Mouse (Mus musculus) ovary, adult 18-20 months (tissue): ENCODE results near the gene Acvrl1.
"Not testable (repeated sequence)": the region's sequence is repeated elsewhere in the genome, so short reads cannot be mapped to it uniquely, and the experiment has no call there.

Experiments
- DNase-seq: peaks from one replicate; pipeline ENCODE4 v3.0.0; 2022; ENCODE audit warnings: low spot score, mixed read lengths

Gene Acvrl1

DNA sequence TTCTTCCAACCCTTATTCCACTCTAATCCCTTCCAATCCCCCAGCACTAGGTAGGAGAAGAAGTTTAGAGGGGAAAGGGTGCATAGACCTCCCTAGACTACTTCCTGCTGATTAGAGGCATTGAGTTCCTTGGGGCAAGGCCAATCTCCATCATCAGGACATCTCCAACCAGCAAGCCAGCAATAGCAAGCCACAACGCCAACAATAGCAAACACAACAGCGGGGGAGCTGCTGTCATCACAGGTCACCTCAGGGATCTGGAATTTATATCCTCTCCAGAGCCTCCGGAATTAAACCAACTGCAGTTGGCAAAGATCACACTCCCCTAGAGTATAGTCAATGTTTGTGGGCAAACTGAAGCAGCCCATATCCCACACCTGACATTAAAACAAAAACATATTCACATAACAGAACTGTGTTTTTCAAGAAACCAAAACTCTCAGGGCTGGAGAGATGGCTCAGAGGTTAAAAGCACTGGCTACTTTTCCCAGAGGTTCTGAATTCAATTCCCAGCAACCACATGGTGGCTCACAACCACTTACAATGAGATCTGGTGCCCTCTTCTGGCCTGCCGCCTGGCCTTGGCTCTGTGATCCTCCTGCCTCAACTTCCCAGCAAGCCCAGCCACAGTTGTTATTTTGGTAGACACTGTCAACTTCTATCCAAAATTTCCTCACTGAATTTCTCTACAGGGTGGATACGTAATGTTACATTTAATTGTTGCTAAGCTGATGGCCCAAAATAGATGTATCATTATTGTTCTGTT is 20.2 kb upstream of the Acvrl1 start:
- DNase-seq: no peak

- peak; percentile 57 for DNase-seq
Measured at GRCm38 (mm10) chr15:101113176-101113575, 15.1 kb upstream of the Acvrl1 start.

DNA sequence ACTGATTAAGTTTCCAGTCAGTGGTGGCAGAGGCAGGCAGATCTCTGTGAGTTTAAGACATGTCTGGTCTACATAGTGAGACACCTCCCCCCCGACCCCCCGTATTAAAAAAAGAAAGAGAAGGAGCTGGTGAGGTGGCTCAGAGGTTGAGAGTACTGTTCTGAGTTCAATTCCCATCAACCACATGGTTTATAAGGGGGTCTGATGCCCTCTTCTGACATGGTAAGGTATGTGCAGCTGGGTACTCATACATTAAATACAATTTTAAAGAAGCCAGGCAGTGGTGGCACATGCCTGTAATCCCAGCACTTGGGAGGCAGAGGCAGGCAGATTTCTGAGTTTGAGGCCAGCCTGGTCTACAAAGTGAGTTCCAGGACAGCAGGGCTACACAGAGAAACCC is 14.5 kb upstream of the Acvrl1 start:
- not testable (repeated sequence) for DNase-seq

DNA sequence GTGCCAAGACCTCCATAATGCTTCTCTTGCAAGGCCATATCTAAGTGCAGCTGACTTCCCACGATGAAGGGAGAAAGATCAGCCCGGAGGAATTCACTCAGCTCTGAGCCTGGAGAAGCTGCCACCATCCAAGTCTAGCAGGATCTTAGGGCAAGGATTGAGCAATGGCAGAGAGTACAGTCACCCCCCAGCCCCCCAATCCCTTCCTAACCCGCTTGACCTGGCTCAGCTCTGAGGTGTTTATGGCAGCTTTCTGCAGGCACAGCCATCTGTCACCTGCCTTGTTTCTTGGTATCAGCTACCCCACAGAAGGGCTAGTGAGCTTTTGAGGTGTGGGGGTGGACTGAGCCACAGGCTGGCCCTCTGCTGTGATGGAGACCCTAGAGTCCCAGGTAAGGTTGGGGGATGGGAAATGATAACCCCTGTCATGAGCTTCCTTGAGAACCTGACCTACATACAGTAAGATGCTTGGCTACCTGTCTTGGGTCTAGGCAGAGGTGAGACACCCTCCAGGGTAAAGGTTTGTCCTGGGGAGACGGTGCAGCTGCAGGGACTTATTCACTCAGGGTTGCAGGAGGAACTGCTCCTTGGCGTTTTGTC is 12.7 kb upstream of the Acvrl1 start, which contains the start of gene Ankrd33:
TSS of gene Ankrd33 (plus strand) at position 245 of the 600 bp plus-strand sequence.
- no peak for DNase-seq

DNA sequence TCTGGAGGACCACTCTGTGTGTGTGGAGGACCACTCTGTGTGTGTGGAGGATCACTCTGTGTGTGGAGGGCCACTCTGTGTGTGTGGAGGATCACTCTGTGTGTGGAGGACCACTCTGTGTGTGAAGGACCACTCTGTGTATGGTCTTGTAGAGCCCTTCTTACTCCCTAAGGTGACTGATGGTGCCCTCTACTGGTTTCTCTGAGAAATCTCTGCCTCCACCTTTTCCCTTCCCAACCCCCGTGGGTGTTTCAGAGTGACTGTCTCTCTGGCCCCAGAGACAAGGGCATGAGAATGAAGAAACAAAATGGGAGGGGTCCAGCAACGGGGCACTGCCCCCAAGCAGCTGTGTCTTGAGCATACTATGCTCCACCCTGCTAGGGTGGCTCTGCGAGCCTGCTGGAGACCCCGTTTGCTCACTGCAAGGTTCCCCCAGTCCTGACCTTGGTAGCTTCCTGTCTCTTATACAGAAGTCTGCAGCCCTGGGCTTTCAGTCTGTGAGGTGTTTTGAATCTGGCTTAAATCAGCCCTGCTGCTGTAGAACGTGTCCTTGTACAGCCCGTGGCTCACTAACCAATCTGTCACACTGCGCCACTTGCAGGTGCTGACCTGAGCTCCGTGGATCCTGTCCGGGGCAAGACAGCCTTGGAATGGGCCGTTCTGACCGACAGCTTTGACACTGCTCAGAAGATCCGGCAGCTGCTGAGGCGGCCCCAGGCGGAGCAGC is 9.8 kb upstream of the Acvrl1 start:
- no peak for DNase-seq

GRCm38 (mm10) chr15:101121411-101122289 is 6.7 kb upstream of the Acvrl1 start:
- DNase-seq: no peak

DNA sequence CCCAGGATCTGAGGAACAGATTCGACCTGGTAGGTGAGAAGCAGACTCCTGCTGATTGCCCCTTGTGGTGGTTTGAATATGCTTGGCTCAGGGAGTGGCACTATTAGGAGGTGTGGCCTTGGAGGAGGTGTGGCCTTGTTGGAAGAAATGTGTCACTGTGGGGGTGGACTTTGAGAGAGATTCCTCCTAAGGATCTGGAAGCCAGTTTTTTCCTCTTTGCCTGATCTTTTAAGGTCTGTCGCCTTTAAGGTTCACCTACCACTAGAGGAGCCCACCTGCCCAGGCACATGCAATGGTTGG is 6.1 kb upstream of the Acvrl1 start:
- no peak for DNase-seq

DNA sequence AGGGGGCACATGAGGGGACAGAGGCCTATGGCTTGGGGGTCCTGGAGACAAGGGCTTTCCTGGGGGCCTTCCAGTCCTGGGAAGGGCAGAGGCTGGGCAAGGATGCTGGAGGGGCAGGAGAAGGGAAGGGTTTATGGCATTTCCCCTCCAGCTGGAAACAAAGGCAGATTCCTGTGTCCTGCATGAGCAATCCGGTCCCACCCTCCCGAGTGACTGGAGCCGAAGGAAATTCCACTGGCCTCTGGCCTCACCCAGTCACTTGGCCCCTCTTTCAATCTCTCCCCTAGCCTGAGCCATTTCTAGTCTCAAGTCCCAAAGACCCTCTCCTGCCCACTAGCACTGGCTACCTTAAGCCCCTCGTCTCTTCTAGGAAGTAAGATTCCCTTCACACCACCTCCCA is 5.1 kb upstream of the Acvrl1 start:
- DNase-seq: no peak

GRCm38 (mm10) chr15:101125561-101125960 is 2.8 kb upstream of the Acvrl1 start:
- no peak for DNase-seq

- no peak for DNase-seq
Measured at GRCm38 (mm10) chr15:101126876-101127544, 1.3 kb upstream of the Acvrl1 start.

DNA sequence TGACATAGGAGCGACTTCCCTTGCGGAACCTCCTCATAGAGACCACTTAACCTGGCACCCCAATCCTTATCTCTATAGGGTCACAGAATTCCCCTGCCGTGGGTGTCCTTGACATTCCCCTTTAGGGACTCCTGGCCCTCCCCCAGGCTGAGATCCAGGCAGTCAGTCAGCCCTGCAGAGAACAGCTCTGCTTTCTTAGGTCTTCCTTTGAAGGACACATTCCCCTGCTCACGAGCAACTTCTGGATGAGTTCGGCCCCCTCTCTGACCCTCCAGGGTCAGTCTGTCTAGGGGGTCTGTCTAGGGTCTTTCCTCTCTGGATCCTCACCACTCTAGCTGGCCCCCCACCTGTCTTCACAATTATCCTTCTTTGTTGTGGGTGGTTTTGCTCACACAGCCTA is 1.1 kb downstream of the Acvrl1 start:
- DNase-seq: no peak

GRCm38 (mm10) chr15:101131498-101131897 is 3.2 kb downstream of the Acvrl1 start:
- DNase-seq: no peak

DNA sequence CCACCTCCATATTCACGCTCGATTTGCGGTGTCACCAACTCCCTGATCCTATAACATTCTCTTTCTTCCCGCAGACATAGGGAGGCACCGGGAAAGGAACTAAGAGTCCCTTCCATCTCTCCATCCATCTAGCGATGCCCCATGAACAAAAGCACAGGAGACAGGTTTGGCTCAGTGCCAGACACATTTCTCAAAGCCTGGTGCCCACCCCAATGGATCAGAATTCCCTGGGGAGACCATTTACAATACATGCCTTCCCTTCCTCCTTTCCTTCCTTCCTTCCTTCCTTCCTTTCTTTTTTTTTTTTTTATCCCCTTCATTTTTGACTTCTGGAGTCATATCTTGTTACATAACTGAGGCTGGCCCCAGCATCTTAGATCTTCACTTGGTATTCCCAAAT is 3.7 kb downstream of the Acvrl1 start:
- DNase-seq: no peak

GRCm38 (mm10) chr15:101132761-101133160 is 4.4 kb downstream of the Acvrl1 start:
- DNase-seq: no peak

- no peak for DNase-seq
Measured at GRCm38 (mm10) chr15:101133993-101134704, 5.8 kb downstream of the Acvrl1 start.

- DNase-seq: no peak
Measured at GRCm38 (mm10) chr15:101135405-101135804, 7.1 kb downstream of the Acvrl1 start.

- DNase-seq: no peak
Measured at GRCm38 (mm10) chr15:101137455-101137854, 9.1 kb downstream of the Acvrl1 start.

- DNase-seq: no peak
Measured at GRCm38 (mm10) chr15:101138675-101139074, 10.4 kb downstream of the Acvrl1 start.

DNA sequence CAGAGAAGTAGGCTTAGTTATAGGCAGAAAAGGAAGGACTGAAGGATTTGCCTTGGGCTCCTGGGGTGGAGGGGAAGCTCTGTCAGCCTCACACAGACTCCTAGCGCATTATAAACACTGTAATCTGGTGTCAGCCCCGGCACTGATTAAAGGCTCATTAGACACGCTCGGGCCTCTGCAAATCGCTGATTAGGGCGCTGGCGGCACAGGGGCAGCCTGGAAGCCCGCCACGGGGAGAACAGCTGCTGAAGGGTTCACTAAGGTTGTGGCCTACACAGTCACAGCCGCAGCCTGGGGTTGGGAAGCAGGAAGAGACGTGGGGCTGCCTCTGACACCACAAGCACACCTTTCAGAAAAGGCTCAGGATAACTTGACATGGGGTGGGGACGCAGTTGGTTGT is 11.6 kb downstream of the Acvrl1 start:
- peak; percentile 60 for DNase-seq

DNA sequence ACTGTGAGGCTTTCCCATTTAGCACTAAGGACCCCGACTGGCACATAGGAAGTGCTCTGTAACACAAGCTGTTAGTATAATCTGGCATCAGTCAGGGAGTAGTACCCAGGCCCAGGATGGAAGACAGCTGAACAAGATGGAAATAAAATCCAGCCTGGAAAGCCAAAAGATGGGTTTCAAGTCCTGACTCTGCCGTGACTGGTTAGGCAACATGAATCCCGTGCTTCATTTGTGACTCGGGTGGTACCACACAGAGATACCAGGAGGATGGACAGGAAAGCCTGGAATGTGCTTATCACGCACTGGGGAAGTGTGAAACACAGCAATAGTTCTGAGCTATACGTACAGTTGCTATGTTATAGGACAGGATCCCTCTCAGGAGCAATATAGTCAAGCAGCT is 12.3 kb downstream of the Acvrl1 start:
- no peak for DNase-seq

- no peak for DNase-seq
Measured at GRCm38 (mm10) chr15:101141061-101141541, 12.8 kb downstream of the Acvrl1 start.
